Comparison of ENCODE assay signal across 12 mouse cellular contexts in the genomic region with DNA sequence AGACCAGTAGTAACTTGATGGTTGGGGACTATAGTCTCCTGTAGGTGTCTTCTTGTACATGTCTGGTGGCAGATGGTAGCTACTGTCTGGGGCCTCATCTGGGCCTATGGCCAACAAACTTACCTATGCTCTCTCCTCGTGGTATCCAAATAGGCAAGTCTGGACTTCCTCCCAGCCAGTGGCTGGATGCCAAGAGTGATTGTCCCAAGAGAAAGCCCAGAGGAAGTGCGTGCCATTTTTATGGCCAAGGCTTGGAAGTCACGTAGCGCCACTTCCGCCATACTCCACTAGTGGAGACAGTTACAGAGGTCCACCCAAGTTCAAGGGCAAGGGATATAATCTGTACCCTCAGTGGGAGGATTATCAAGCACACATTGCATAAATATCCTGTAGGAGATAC. TPM values are rescaled to one million over a fixed set of nuclear protein-coding genes. Genes with fewer than 3 reads are reported as not detected.
DNase-seq lines count a peak whose midpoint lies in the region; TF ChIP-seq lines count a peak whose summit lies in the region.
"Had no signal": no experiment of that assay in that cellular context is flagged by ENCODE, and none has a peak within 500 bp of the region (broad histone marks: within the 10 kb centered on the region; RNA-seq: fewer than 3 reads in every experiment).

No protein-coding gene starts in this region.

- H3K4me1 ChIP-seq in lung, adult 2 months (ENCODE audit: control insufficient read depth, insufficient read depth, low read length): peaks cover 18% of the 10 kb centered on the region; the same call in 1 of the 2 replicates

- no peak overlapping the region for H3K4me3 ChIP-seq in lung, adult 2 months (replicated peaks; ENCODE audit: extremely low read depth, low read depth, low read length)
- H3K4me3 ChIP-seq: liver, embryonic 15.5 days had no signal

- no peak for TF ChIP-seq POLR2A in lung, adult 2 months (IDR thresholded peaks at IDR 0.05; ENCODE audit: borderline replicate concordance, extremely low read depth, low read depth, low read length)

- no peak for TF ChIP-seq CTCF in lung, adult 2 months (IDR thresholded peaks at IDR 0.05; ENCODE audit: insufficient read depth, low read length)

- peak; percentile 62 to 73 for DNase-seq in cerebellum, postnatal 10 days
- DNase-seq in cerebellum, adult 11 months: no peak
- peak; percentile 64 to 75 for DNase-seq in lung, adult 18-20 months
- no peak for DNase-seq in lung, adult 2 months
- DNase-seq in kidney, postnatal 10 days: peak; percentile 76
- DNase-seq in lung, postnatal 4 days: peak; percentile 52 to 56
- DNase-seq in right cerebral cortex, postnatal 4 days: no peak
- no peak for DNase-seq in urinary bladder, postnatal 14 days (ENCODE audit: low spot score)
- DNase-seq: embryo, embryonic 11 days; gastrocnemius, postnatal 25 days; thymus, postnatal 25 days had no signal

- 39% methylated on average over 5 of the region's 5 CpGs for WGBS in lung, adult 2 months

RNA-seq across cellular contexts. Expression of a gene that starts 49.9 kb away (rescaled TPM):
- 15.0 and 22.1 TPM in 2 replicates for polyA plus RNA-seq in lung, adult 2 months (2012; rRNA removed)

Comparison
In these comparisons a context has a peak if more than half of its experiments do, and no peak if none do; other contexts are left out.
1. DNase-seq: peak in cerebellum, postnatal 10 days (2 of 2), lung, adult 18-20 months (2 of 2), kidney, postnatal 10 days (single experiment) and lung, postnatal 4 days (2 of 2); none in cerebellum, adult 11 months (single experiment), lung, adult 2 months (single experiment), right cerebral cortex, postnatal 4 days (single experiment) and urinary bladder, postnatal 14 days (single experiment).